Mouse (Mus musculus) MEL (cell line): ENCODE results near the gene Ednrb. TPM values are rescaled to one million over a fixed set of nuclear protein-coding genes. Genes with fewer than 3 reads are reported as not detected.

Source experiments
- DNase-seq: peaks from one replicate; pipeline ENCODE4 v3.0.0; 2011; ENCODE audit warnings: low read depth, low spot score
- H3K27ac ChIP-seq: 2 replicates; pipeline ENCODE4 v1.5.1; 2012; ENCODE audit warnings: low read depth, mild to moderate bottlenecking, control low read depth, low read length, moderate library complexity; ENCODE audit not compliant: control insufficient read depth
- H3K27me3 ChIP-seq, 2 experiments: fragments of 150-350 bp in 1 of 2; sonication (generic) in 1 of 2; 2 replicates each; pipeline ENCODE4 v1.6.1; 2012; ENCODE audit warnings: low read length in 2 of 2, mild to moderate bottlenecking in 2 of 2, improper control_type of control experiment in 1 of 2, moderate library complexity in 1 of 2; ENCODE audit not compliant: insufficient read depth in 2 of 2, control insufficient read depth in 1 of 2
- H3K36me3 ChIP-seq, 2 experiments: 2 replicates each; pipeline ENCODE4 v1.6.1; 2012 to 2014; ENCODE audit warnings: low read length in 2 of 2, improper control_type of control experiment in 1 of 2, inconsistent platforms in 1 of 2, mild to moderate bottlenecking in 1 of 2; ENCODE audit not compliant: insufficient read depth in 2 of 2, control insufficient read depth in 1 of 2
- H3K4me1 ChIP-seq, 2 experiments: fragments of 150-350 bp in 1 of 2; sonication (generic) in 1 of 2; 2 replicates each; pipeline ENCODE4 v1.6.1; 2012; ENCODE audit warnings: low read length in 2 of 2, improper control_type of control experiment in 1 of 2, mild to moderate bottlenecking in 1 of 2; ENCODE audit not compliant: insufficient read depth in 2 of 2, control insufficient read depth in 1 of 2
- H3K4me3 ChIP-seq, 2 experiments: fragments of 150-350 bp in 1 of 2; sonication (generic) in 1 of 2; 2 replicates each; pipeline ENCODE4 v1.5.1; 2012; ENCODE audit warnings: low read depth in 2 of 2, low read length in 2 of 2, mild to moderate bottlenecking in 2 of 2, moderate library complexity in 2 of 2, control low read depth in 1 of 2, improper control_type of control experiment in 1 of 2; ENCODE audit not compliant: control insufficient read depth in 1 of 2, insufficient read depth in 1 of 2
- H3K79me2 ChIP-seq: 2 replicates; pipeline ENCODE4 v1.6.1; 2012; ENCODE audit warnings: mild to moderate bottlenecking, low read length, moderate library complexity; ENCODE audit not compliant: control insufficient read depth, poor library complexity, insufficient read depth
- H3K9ac ChIP-seq: 2 replicates; pipeline ENCODE4 v1.6.1; 2012; ENCODE audit warnings: low read depth, mild to moderate bottlenecking, control low read depth, low read length, moderate library complexity; ENCODE audit not compliant: control insufficient read depth, poor library complexity, severe bottlenecking
- H3K9me3 ChIP-seq: fragments of 150-350 bp; sonication (generic); replicated peaks from 2 replicates; pipeline ENCODE4 v1.6.1; 2012; ENCODE audit warnings: mild to moderate bottlenecking, low read length, improper control_type of control experiment, moderate library complexity; ENCODE audit not compliant: insufficient read depth
- BHLHE40 ChIP-seq: IDR thresholded peaks from 2 replicates; pipeline ENCODE4 v1.6.1; 2012; ENCODE audit warnings: low read depth, mild to moderate bottlenecking, inconsistent platforms, low read length, improper control_type of control experiment, borderline replicate concordance
- CHD1 ChIP-seq: IDR thresholded peaks from 2 replicates; pipeline ENCODE4 v1.6.1; 2012; ENCODE audit warnings: low read depth, mild to moderate bottlenecking, inconsistent platforms, low read length, improper control_type of control experiment
- CTCF ChIP-seq, 3 experiments: IDR thresholded peaks in 2 of 3; conservative IDR thresholded peaks in 1 of 3; 2 replicates each; pipeline ENCODE4 v1.5.1; 2011 to 2012; ENCODE audit warnings: low read length in 3 of 3, low read depth in 2 of 3, mild to moderate bottlenecking in 2 of 3, improper control_type of control experiment in 1 of 3, inconsistent platforms in 1 of 3, mixed read lengths in 1 of 3, moderate library complexity in 1 of 3; ENCODE audit not compliant: control insufficient read depth in 1 of 3, insufficient read depth in 1 of 3, poor library complexity in 1 of 3, severe bottlenecking in 1 of 3
- E2F4 ChIP-seq: IDR thresholded peaks from 2 replicates; pipeline ENCODE4 v1.6.1; 2011; ENCODE audit warnings: low read depth, low read length, improper control_type of control experiment, borderline replicate concordance
- ELF1 ChIP-seq: IDR thresholded peaks from 2 replicates; pipeline ENCODE4 v1.6.1; 2014; ENCODE audit warnings: low read depth, mild to moderate bottlenecking, inconsistent platforms, low read length, improper control_type of control experiment, moderate library complexity
- ETS1 ChIP-seq: IDR thresholded peaks from 2 replicates; pipeline ENCODE4 v1.6.1; 2012; ENCODE audit warnings: low read depth, mild to moderate bottlenecking, inconsistent platforms, low read length, improper control_type of control experiment, moderate library complexity
- GABPA ChIP-seq: IDR thresholded peaks from 2 replicates; pipeline ENCODE4 v1.6.1; 2012; ENCODE audit warnings: low read depth, mild to moderate bottlenecking, inconsistent platforms, low read length, improper control_type of control experiment, moderate library complexity
- HCFC1 ChIP-seq: IDR thresholded peaks from 2 replicates; pipeline ENCODE4 v1.6.1; 2012; ENCODE audit warnings: low read depth, mild to moderate bottlenecking, inconsistent platforms, low read length, improper control_type of control experiment, moderate library complexity
- JUND ChIP-seq: IDR thresholded peaks from 2 replicates; pipeline ENCODE4 v1.6.1; 2011; ENCODE audit warnings: low read depth, mild to moderate bottlenecking, improper control_type of control experiment, low read length
- KAT2A ChIP-seq: conservative IDR thresholded peaks from 2 replicates; pipeline ENCODE4 v1.6.1; 2012; ENCODE audit warnings: low read depth, low read length, improper control_type of control experiment, inconsistent platforms
- MAX ChIP-seq: IDR thresholded peaks from 2 replicates; pipeline ENCODE4 v1.6.1; 2011; ENCODE audit warnings: low read length, improper control_type of control experiment
- MAZ ChIP-seq: IDR thresholded peaks from 2 replicates; pipeline ENCODE4 v1.6.1; 2012; ENCODE audit warnings: low read depth, mild to moderate bottlenecking, inconsistent platforms, low read length, improper control_type of control experiment
- MEF2A ChIP-seq: IDR thresholded peaks from 2 replicates; pipeline ENCODE4 v1.6.1; 2014; ENCODE audit warnings: low read depth, mild to moderate bottlenecking, inconsistent platforms, low read length, improper control_type of control experiment; ENCODE audit not compliant: poor library complexity, insufficient replicate concordance, severe bottlenecking; ENCODE audit errors: extremely low read depth
- MXI1 ChIP-seq: IDR thresholded peaks from 2 replicates; pipeline ENCODE4 v1.6.1; 2011; ENCODE audit warnings: mild to moderate bottlenecking, low read depth, low read length, improper control_type of control experiment
- MYC ChIP-seq: IDR thresholded peaks from 2 replicates; pipeline ENCODE4 v1.6.1; 2011; ENCODE audit warnings: low read depth, mild to moderate bottlenecking, low read length, improper control_type of control experiment, moderate library complexity
- NELFE ChIP-seq: IDR thresholded peaks from 2 replicates; pipeline ENCODE4 v1.6.1; 2011; ENCODE audit warnings: low read depth, low read length, improper control_type of control experiment
- NRF1 ChIP-seq: IDR thresholded peaks from 2 replicates; pipeline ENCODE4 v1.6.1; 2014; ENCODE audit warnings: low read depth, mild to moderate bottlenecking, inconsistent platforms, low read length, improper control_type of control experiment, moderate library complexity; ENCODE audit not compliant: poor library complexity, insufficient read depth, severe bottlenecking
- POLR2A ChIP-seq, 2 experiments: IDR thresholded peaks; 2 replicates each; pipeline ENCODE4 v1.6.1; 2011 to 2012; ENCODE audit warnings: low read length in 2 of 2, mild to moderate bottlenecking in 2 of 2, control low read depth in 1 of 2, improper control_type of control experiment in 1 of 2, low read depth in 1 of 2, moderate library complexity in 1 of 2; ENCODE audit not compliant: control insufficient read depth in 1 of 2, insufficient read depth in 1 of 2, poor library complexity in 1 of 2
- POLR2AphosphoS2 ChIP-seq: IDR thresholded peaks from 2 replicates; pipeline ENCODE4 v1.6.1; 2011; ENCODE audit warnings: low read length, improper control_type of control experiment
- POLR2AphosphoS5 ChIP-seq: IDR thresholded peaks from 2 replicates; pipeline ENCODE4 v1.6.1; 2012; ENCODE audit warnings: low read depth, borderline replicate concordance, mild to moderate bottlenecking, inconsistent platforms, low read length, moderate library complexity, mixed read lengths
- RAD21 ChIP-seq: IDR thresholded peaks from 2 replicates; pipeline ENCODE4 v1.6.1; 2011; ENCODE audit warnings: mild to moderate bottlenecking, low read depth, low read length, improper control_type of control experiment
- SIN3A ChIP-seq: IDR thresholded peaks from 2 replicates; pipeline ENCODE4 v1.6.1; 2012; ENCODE audit warnings: low read length, improper control_type of control experiment, inconsistent platforms
- TAL1 ChIP-seq: IDR thresholded peaks from 2 replicates; pipeline ENCODE4 v1.6.1; 2012; ENCODE audit warnings: mild to moderate bottlenecking, inconsistent platforms, low read length, moderate library complexity, mixed read lengths
- USF2 ChIP-seq, 2 experiments: IDR thresholded peaks; 2 replicates each; pipeline ENCODE4 v1.6.1; 2011 to 2012; ENCODE audit warnings: improper control_type of control experiment in 2 of 2, low read length in 2 of 2, borderline replicate concordance in 1 of 2, inconsistent platforms in 1 of 2, low read depth in 1 of 2, mild to moderate bottlenecking in 1 of 2; ENCODE audit not compliant: insufficient read depth in 1 of 2
- ZKSCAN1 ChIP-seq: IDR thresholded peaks from 2 replicates; pipeline ENCODE4 v1.6.1; 2012; ENCODE audit warnings: low read depth, mild to moderate bottlenecking, inconsistent platforms, low read length, improper control_type of control experiment, moderate library complexity
- ZMIZ1 ChIP-seq: IDR thresholded peaks from 2 replicates; pipeline ENCODE4 v1.6.1; 2012; ENCODE audit warnings: low read depth, mild to moderate bottlenecking, inconsistent platforms, low read length, improper control_type of control experiment, moderate library complexity
- ZNF384 ChIP-seq: IDR thresholded peaks from 2 replicates; pipeline ENCODE4 v1.6.1; 2012; ENCODE audit warnings: low read depth, mild to moderate bottlenecking, inconsistent platforms, low read length, improper control_type of control experiment
- polyA plus RNA-seq, 2 experiments: library from polyadenylated mRNA; stranded (reverse) in 1 of 2; unstranded in 1 of 2; fragments of >175 nt in 1 of 2; fragments of >200 nt in 1 of 2; gene quantifications; 2 replicates each; pipeline versions ENCODE4 v1.2.1 to v1.2.4; 2012; ENCODE audit warnings: low replicate concordance in 2 of 2, low read depth in 1 of 2; ENCODE audit not compliant: insufficient read length in 2 of 2, insufficient read depth in 1 of 2, missing spikeins in 1 of 2
- total RNA-seq: library from RNA; depleted of rRNA; stranded (reverse); fragments of 300-350 nt; gene quantifications from 2 replicates; pipeline ENCODE4 v1.2.3, GENCODE M21; 2012

Gene Ednrb
- total and polyA plus RNA-seq, 3 experiments: not detected

DNA sequence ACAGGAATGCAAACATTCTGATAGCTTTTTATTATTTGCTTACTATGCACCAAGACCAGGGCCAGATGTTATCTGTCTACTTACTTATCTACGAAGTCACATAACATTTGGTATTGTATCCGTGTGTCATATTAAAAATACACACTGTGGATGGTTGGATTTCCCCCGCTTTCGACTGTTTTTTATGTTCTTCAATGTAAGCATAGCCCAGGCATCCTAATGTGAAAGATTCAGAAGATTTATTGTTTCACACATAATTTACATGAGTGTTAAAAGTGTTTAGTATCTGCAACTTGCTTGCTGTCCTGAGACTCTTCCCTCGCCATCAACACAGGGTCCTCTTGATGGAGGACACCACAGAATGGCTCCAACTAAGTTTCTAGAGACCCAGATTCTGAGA lies 5.3 kb downstream of the Ednrb start:
- Histone ChIP-seq H3K9me3 (no peaks in the 10 kb centered on the region), H3K9ac (no peak overlapping the region), H3K4me1 (no peaks in the 10 kb centered on the region), H3K4me3 (no peak overlapping the region), H3K27me3 (no peaks in the 10 kb centered on the region), H3K27ac (no peak overlapping the region), H3K36me3 (no peaks in the 10 kb centered on the region), H3K79me2 (no peaks in the 10 kb centered on the region)
- TF ChIP-seq E2F4: no peak
- no peak for TF ChIP-seq ZKSCAN1
- no peak for TF ChIP-seq POLR2AphosphoS2
- no peak for TF ChIP-seq MEF2A
- TF ChIP-seq TAL1: no peak
- no peak for TF ChIP-seq USF2 (IDR thresholded peaks at IDR 0.05; ENCODE audit: borderline replicate concordance in 1 of 2, insufficient read depth in 1 of 2, low read depth in 1 of 2, low read length in 2 of 2)
- TF ChIP-seq HCFC1: no peak
- no peak for DNase-seq

DNA sequence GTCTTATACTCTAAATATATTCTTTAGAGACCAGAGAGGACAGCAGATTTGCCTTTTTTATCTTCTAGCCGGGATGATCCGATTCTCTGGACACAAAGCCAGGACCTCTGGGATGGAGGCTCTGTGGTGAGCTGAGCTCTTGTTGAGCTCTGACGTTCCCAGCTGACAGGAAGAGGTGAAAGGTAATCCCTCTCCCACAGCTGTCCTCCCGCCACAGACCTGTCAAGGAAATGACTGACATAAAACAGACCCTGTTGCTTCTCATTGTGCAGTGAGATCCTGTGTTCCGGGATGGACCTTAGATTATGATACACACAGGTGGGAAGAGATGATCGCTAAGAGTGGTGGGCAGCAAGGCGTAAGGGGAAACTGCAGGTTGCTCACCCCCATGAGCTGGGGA lies 9.6 kb downstream of the Ednrb start:
- Histone ChIP-seq H3K36me3 (no peaks in the 10 kb centered on the region), H3K27me3 (no peaks in the 10 kb centered on the region)
- DNase-seq: no peak

GRCm38 (mm10) chr14:103834147-103834546 lies 10.1 kb downstream of the Ednrb start:
- no peak for TF ChIP-seq MXI1
- TF ChIP-seq JUND: no peak
- no peak for TF ChIP-seq TAL1
- no peak for TF ChIP-seq ZNF384
- TF ChIP-seq POLR2AphosphoS5: no peak
- no peak for TF ChIP-seq BHLHE40
- TF ChIP-seq POLR2A (IDR thresholded peaks at IDR 0.05; ENCODE audit: control insufficient read depth in 1 of 2, insufficient read depth in 1 of 2, low read depth in 1 of 2, low read length in 2 of 2, poor library complexity in 1 of 2): no peak
- TF ChIP-seq KAT2A: no peak
- TF ChIP-seq, all 39 proteins: peak for 0
- DNase-seq: no peak
- H3K27ac ChIP-seq: no peak overlapping the region
- no peaks in the 10 kb centered on the region for H3K4me1 ChIP-seq
- no peaks in the 10 kb centered on the region for H3K36me3 ChIP-seq
- H3K79me2 ChIP-seq: no peaks in the 10 kb centered on the region
- H3K27me3 ChIP-seq: no peaks in the 10 kb centered on the region
- no peak overlapping the region for H3K4me3 ChIP-seq
- H3K9ac ChIP-seq: no peak overlapping the region
- no peaks in the 10 kb centered on the region for H3K9me3 ChIP-seq

More for the DNA sequence above, 9.6 kb downstream of the Ednrb start:
- Histone ChIP-seq H3K4me1 (no peaks in the 10 kb centered on the region), H3K79me2 (no peaks in the 10 kb centered on the region), H3K9me3 (no peaks in the 10 kb centered on the region), H3K9ac (no peak overlapping the region), H3K27ac (no peak overlapping the region), H3K4me3 (no peak overlapping the region)
- TF ChIP-seq MAZ (no peak), CTCF (IDR thresholded peaks at IDR 0.05 in 2 of 3, conservative IDR thresholded peaks at IDR 0.05 in 1 of 3; ENCODE audit: control insufficient read depth in 1 of 3, insufficient read depth in 1 of 3, low read depth in 2 of 3, low read length in 3 of 3, poor library complexity in 1 of 3, severe bottlenecking in 1 of 3) (no peak), ELF1 (no peak), MAX (no peak), E2F4 (no peak), GABPA (no peak), NELFE (no peak), ZNF384 (no peak), SIN3A (no peak), JUND (no peak), ETS1 (no peak), MYC (no peak), RAD21 (no peak), CHD1 (no peak), NRF1 (no peak), ZMIZ1 (no peak)
